21 mouse cellular contexts compared by ENCODE assay signal in the genomic region with DNA sequence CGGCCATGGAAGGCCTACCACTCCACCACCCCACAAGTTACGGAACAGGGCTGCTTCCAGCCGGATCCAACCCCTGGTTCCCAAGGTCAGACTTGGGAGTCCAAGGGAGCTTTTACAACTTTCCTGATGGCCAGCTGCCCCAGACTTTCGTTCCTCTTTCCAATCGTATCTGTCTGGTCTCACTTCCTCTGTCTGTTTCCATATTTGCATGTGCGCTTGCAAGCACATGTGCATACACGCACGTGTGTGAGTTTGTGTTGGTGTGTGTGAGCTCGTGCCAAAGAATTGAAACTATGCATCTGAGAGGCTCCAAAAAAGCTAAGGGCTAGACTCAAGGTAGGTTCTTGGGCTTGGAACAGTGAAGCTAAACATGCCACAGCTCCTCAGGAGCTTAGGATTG. TPM values are rescaled to one million over a fixed set of nuclear protein-coding genes. Genes with fewer than 3 reads are reported as not detected.
DNase-seq lines count a peak whose midpoint lies in the region; ATAC-seq and TF ChIP-seq lines count a peak whose summit lies in the region.
"Had no signal": no experiment of that assay in that cellular context is flagged by ENCODE, and none has a peak within 500 bp of the region (broad histone marks: within the 10 kb centered on the region; RNA-seq: fewer than 3 reads in every experiment).

No protein-coding gene starts in this region.

- dilution Hi-C loops in CH12.LX (cut with MboI; ENCODE audit: extremely low pct_ligation_motif_present, extremely low pct_unique_long_range_greater_than_20kb, low sequenced_read_pairs) = no loop called here

- in situ Hi-C loops in CH12.LX (cut with MboI; ENCODE audit: low pct_ligation_motif_present, low pct_unique_long_range_greater_than_20kb, low sequenced_read_pairs) = no loop called here

- no peak overlapping the region for H3K4me3 ChIP-seq in liver, adult 2 months (ENCODE audit: insufficient read depth, low read depth, low read length)
- H3K4me3 ChIP-seq in CH12.LX (replicated peaks in 1 of 3; ENCODE audit: low read depth in 2 of 3, low read length in 2 of 3, poor library complexity in 1 of 3) = no peak overlapping the region
- H3K4me3 ChIP-seq in cortical plate, adult 2 months (ENCODE audit: insufficient read depth, low read length) = no peak overlapping the region
- H3K4me3 ChIP-seq in stomach, postnatal 0 days (ENCODE audit: low read depth, low read length) = no peak overlapping the region
- H3K4me3 ChIP-seq in hindbrain, embryonic 12.5 days = no peak overlapping the region
- H3K4me3 ChIP-seq: embryonic facial prominence, embryonic 10.5 days; erythroblast, embryonic 14.5 days; heart, embryonic 10.5 days; myocyte had no signal

- H3K79me2 ChIP-seq in liver, adult 2 months (ENCODE audit: control insufficient read depth, insufficient read depth, low read length) = no peaks in the 10 kb centered on the region
- no peaks in the 10 kb centered on the region for H3K79me2 ChIP-seq in CH12.LX (replicated peaks; ENCODE audit: control insufficient read depth, extremely low read depth, insufficient read depth, poor library complexity, severe bottlenecking)

- WGBS in liver, adult 2 months = 77% methylated on average over 9 of the region's 9 CpGs
- 85% methylated on average over 8 of the region's 9 CpGs for WGBS in stomach, postnatal 0 days
- 92% methylated on average over 9 of the region's 9 CpGs for whole genome bisulfite sequencing in hindbrain, embryonic 12.5 days

- peak; percentile 23 for DNase-seq in liver, adult 2 months (ENCODE audit: extremely low read depth, low read depth, low spot score)
- DNase-seq in liver (no peak), CH12.LX (ENCODE audit: extremely low read depth) (peak; percentile 63)
- DNase-seq in monocyte, adult 2 months (ENCODE audit: low read depth in 1 of 2, low spot score in 2 of 2) = peak; percentile 28 to 50
- no peak for DNase-seq in stomach, postnatal 0 days (ENCODE audit: low spot score)
- DNase-seq: adrenal gland, postnatal 25 days; cerebellum, adult 9-11 months; gastrocnemius, postnatal 14 days; kidney, adult 11 months; kidney, postnatal 14 days; lung, embryonic 14.5 days; right cerebral cortex, adult 18-20 months had no signal

- no peak for TF ChIP-seq RAD21 in CH12.LX (IDR thresholded peaks at IDR 0.05; ENCODE audit: low read depth, low read length)

- no peaks in the 10 kb centered on the region for H3K9me3 ChIP-seq in CH12.LX (replicated peaks; ENCODE audit: low read length)
- no peaks in the 10 kb centered on the region for H3K9me3 ChIP-seq in stomach, postnatal 0 days (ENCODE audit: control insufficient read depth, low read length)
- H3K9me3 ChIP-seq in hindbrain, embryonic 12.5 days (replicated peaks) = no peaks in the 10 kb centered on the region
- H3K9me3 ChIP-seq: embryonic facial prominence, embryonic 10.5 days; heart, embryonic 10.5 days had no signal

- H3K4me1 ChIP-seq in liver, adult 2 months (ENCODE audit: control insufficient read depth, insufficient read depth, low read length) = peaks cover 3% of the 10 kb centered on the region; the same call in 1 of the 2 replicates
- H3K4me1 ChIP-seq in CH12.LX (ENCODE audit: control insufficient read depth in 1 of 2, insufficient read depth in 2 of 2) = peaks cover 7 to 23% of the 10 kb centered on the region in 2 experiments
- H3K4me1 ChIP-seq in cortical plate, adult 2 months (ENCODE audit: control insufficient read depth, insufficient read depth, low read length) = no peaks in the 10 kb centered on the region; the same call in 1 of the 2 replicates
- no peaks in the 10 kb centered on the region for H3K4me1 ChIP-seq in stomach, postnatal 0 days (replicated peaks; ENCODE audit: control insufficient read depth, insufficient read depth)
- no peaks in the 10 kb centered on the region for H3K4me1 ChIP-seq in hindbrain, embryonic 12.5 days
- H3K4me1 ChIP-seq: embryonic facial prominence, embryonic 10.5 days had no signal

- ATAC-seq in stomach, postnatal 0 days (ENCODE audit: low FRiP score, low TSS enrichment) = no peak
- ATAC-seq in hindbrain, embryonic 12.5 days (ENCODE audit: low FRiP score) = no peak
- ATAC-seq: hindbrain, embryonic 16.5 days had no signal

- peak; percentile 87 for TF ChIP-seq EP300 in CH12.LX (IDR thresholded peaks at IDR 0.05; ENCODE audit: low read length)
- no peak for TF ChIP-seq EP300 in stomach, postnatal 0 days (optimal IDR thresholded peaks at IDR 0.05)

- no peak for TF ChIP-seq CTCF in liver, adult 2 months (IDR thresholded peaks at IDR 0.05; ENCODE audit: low read depth, low read length)
- TF ChIP-seq CTCF in CH12.LX (conservative IDR thresholded peaks at IDR 0.05 in 1 of 2, IDR thresholded peaks at IDR 0.05 in 1 of 2; ENCODE audit: low read depth in 2 of 2, low read length in 2 of 2) = no peak
- TF ChIP-seq CTCF in cortical plate, adult 2 months (IDR thresholded peaks at IDR 0.05; ENCODE audit: extremely low read depth, insufficient read depth, low read length) = no peak
- TF ChIP-seq CTCF in stomach, postnatal 0 days (IDR thresholded peaks at IDR 0.05; ENCODE audit: low read depth) = no peak

- no peak overlapping the region for H3K27ac ChIP-seq in liver, adult 2 months (replicated peaks; ENCODE audit: insufficient read depth, low read depth, low read length)
- no peak overlapping the region for H3K27ac ChIP-seq in CH12.LX (ENCODE audit: insufficient read depth, low read depth)
- 0 out of 2 replicates have a peak overlapping the region, but pooled peaks have one; percentile 53 for H3K27ac ChIP-seq in cortical plate, adult 2 months (ENCODE audit: insufficient read depth, low read length)
- H3K27ac ChIP-seq in stomach, postnatal 0 days (replicated peaks) = no peak overlapping the region
- no peak overlapping the region for H3K27ac ChIP-seq in hindbrain, embryonic 12.5 days
- H3K27ac ChIP-seq: embryonic facial prominence, embryonic 10.5 days; heart, embryonic 10.5 days had no signal

- no peaks in the 10 kb centered on the region for H3K36me3 ChIP-seq in liver, adult 2 months (ENCODE audit: control insufficient read depth, insufficient read depth, low read length)
- no peaks in the 10 kb centered on the region for H3K36me3 ChIP-seq in CH12.LX (replicated peaks in 1 of 2; ENCODE audit: control insufficient read depth in 1 of 2, insufficient read depth in 1 of 2, low read length in 1 of 2)
- H3K36me3 ChIP-seq in stomach, postnatal 0 days (ENCODE audit: control insufficient read depth, insufficient read depth, low read length) = no peaks in the 10 kb centered on the region
- no peaks in the 10 kb centered on the region for H3K36me3 ChIP-seq in hindbrain, embryonic 12.5 days
- H3K36me3 ChIP-seq: embryonic facial prominence, embryonic 10.5 days; heart, embryonic 10.5 days had no signal

- no peak overlapping the region for H3K9ac ChIP-seq in liver, adult 2 months (ENCODE audit: low read depth, low read length)
- no peak overlapping the region for H3K9ac ChIP-seq in CH12.LX (ENCODE audit: insufficient read depth, low read depth)
- no peak overlapping the region for H3K9ac ChIP-seq in stomach, postnatal 0 days (ENCODE audit: low read length)
- no peak overlapping the region for H3K9ac ChIP-seq in hindbrain, embryonic 12.5 days
- H3K9ac ChIP-seq: lung, embryonic 14.5 days had no signal

- H3K27me3 ChIP-seq in liver, adult 2 months (ENCODE audit: control insufficient read depth, insufficient read depth, low read length) = no peaks in the 10 kb centered on the region
- H3K27me3 ChIP-seq in CH12.LX (replicated peaks) = peaks cover 32% of the 10 kb centered on the region
- no peaks in the 10 kb centered on the region for H3K27me3 ChIP-seq in stomach, postnatal 0 days (ENCODE audit: control insufficient read depth, insufficient read depth, low read length)
- no peaks in the 10 kb centered on the region for H3K27me3 ChIP-seq in hindbrain, embryonic 12.5 days

- no peak for TF ChIP-seq POLR2A in liver, adult 2 months (IDR thresholded peaks at IDR 0.05; ENCODE audit: extremely low read depth, insufficient read depth, low read length)
- no peak for TF ChIP-seq POLR2A in CH12.LX (IDR thresholded peaks at IDR 0.05; ENCODE audit: low read depth, low read length)
- no peak for TF ChIP-seq POLR2A in cortical plate, adult 2 months (IDR thresholded peaks at IDR 0.05; ENCODE audit: extremely low read depth, insufficient read depth, low read length)

- H3K4me2 ChIP-seq in CH12.LX (ENCODE audit: insufficient read depth, low read depth, poor library complexity, severe bottlenecking) = 0 out of 2 replicates have a peak overlapping the region, but pooled peaks have one; percentile 3
- no peak overlapping the region for H3K4me2 ChIP-seq in stomach, postnatal 0 days (replicated peaks; ENCODE audit: low read depth)
- H3K4me2 ChIP-seq in hindbrain, embryonic 12.5 days (replicated peaks) = no peak overlapping the region
- H3K4me2 ChIP-seq: lung, embryonic 14.5 days had no signal

RNA-seq across cellular contexts. Expression of a gene that starts 7.5 kb away (rescaled TPM):
- total RNA-seq in liver, adult 2 months (2014; rRNA removed) = 3.7 and 4.5 TPM in 2 replicates
- 9.7 and 13.0 TPM in 2 replicates for polyA plus RNA-seq in liver, adult 2 months (2012; rRNA removed)
- 4.6 and 4.7 TPM in 2 replicates for total RNA-seq in CH12.LX (2012; rRNA removed)
- 2.3 and 3.2 TPM in 2 replicates for total RNA-seq in CH12.LX (2014; rRNA removed)
- 3.8 and 4.0 TPM in 2 replicates for polyA plus RNA-seq in CH12.LX (2012; ENCODE audit: insufficient read length, low read depth)
- polyA plus RNA-seq in cortical plate, adult 2 months (2012; rRNA removed) = 8.1 and 8.8 TPM in 2 replicates
- polyA plus RNA-seq in stomach, postnatal 0 days (2015; fragmentation: Nextera tagmentation; extraction: Ambion mirVana) = 3.7 and 4.1 TPM in 2 replicates
- polyA plus RNA-seq in hindbrain, embryonic 12.5 days (2016; fragmentation: Nextera tagmentation; extraction: Ambion mirVana) = 7.3 and 9.7 TPM in 2 replicates

RNA-seq across cellular contexts. Expression of a gene that starts 8.4 kb away (rescaled TPM):
- 0.09 TPM in 1 of 2 replicates, not detected in the other for total RNA-seq in liver, adult 2 months (2014; rRNA removed)
- 0.02 TPM in 1 of 2 replicates, not detected in the other for polyA plus RNA-seq in liver, adult 2 months (2012; rRNA removed)
- not detected in 2 replicates for total RNA-seq in CH12.LX (2012; rRNA removed)
- total RNA-seq in CH12.LX (2014; rRNA removed) = not detected in 2 replicates
- 0.23 TPM in 1 of 2 replicates, not detected in the other for polyA plus RNA-seq in CH12.LX (2012; ENCODE audit: insufficient read length, low read depth)
- polyA plus RNA-seq in cortical plate, adult 2 months (2012; rRNA removed) = 0.55 and 0.56 TPM in 2 replicates
- 0.40 and 0.42 TPM in 2 replicates for polyA plus RNA-seq in stomach, postnatal 0 days (2015; fragmentation: Nextera tagmentation; extraction: Ambion mirVana)
- 7.4 and 7.9 TPM in 2 replicates for polyA plus RNA-seq in hindbrain, embryonic 12.5 days (2016; fragmentation: Nextera tagmentation; extraction: Ambion mirVana)

RNA-seq across cellular contexts. Expression of a gene that starts 13.7 kb away (rescaled TPM):
- total RNA-seq in liver, adult 2 months (2014; rRNA removed) = 9.1 and 10.0 TPM in 2 replicates
- 11.9 and 14.8 TPM in 2 replicates for polyA plus RNA-seq in liver, adult 2 months (2012; rRNA removed)
- total RNA-seq in CH12.LX (2012; rRNA removed) = 15.8 and 16.2 TPM in 2 replicates
- 15.5 and 15.7 TPM in 2 replicates for total RNA-seq in CH12.LX (2014; rRNA removed)
- 21.8 and 23.5 TPM in 2 replicates for polyA plus RNA-seq in CH12.LX (2012; ENCODE audit: insufficient read length, low read depth)
- 29.2 and 29.9 TPM in 2 replicates for polyA plus RNA-seq in cortical plate, adult 2 months (2012; rRNA removed)
- 99.7 and 100 TPM in 2 replicates for polyA plus RNA-seq in stomach, postnatal 0 days (2015; fragmentation: Nextera tagmentation; extraction: Ambion mirVana)
- polyA plus RNA-seq in hindbrain, embryonic 12.5 days (2016; fragmentation: Nextera tagmentation; extraction: Ambion mirVana) = 193 and 195 TPM in 2 replicates

RNA-seq across cellular contexts. Expression of a gene that starts 36.6 kb away (rescaled TPM):
- total RNA-seq in liver, adult 2 months (2014; rRNA removed) = 0.09 TPM in 1 of 2 replicates, not detected in the other
- polyA plus RNA-seq in liver, adult 2 months (2012; rRNA removed) = 0.06 TPM in 1 of 2 replicates, not detected in the other
- total RNA-seq in CH12.LX (2012; rRNA removed) (not detected in 2 replicates), CH12.LX (2014; rRNA removed) (0.16 TPM in 1 of 2 replicates, not detected in the other)
- polyA plus RNA-seq in CH12.LX (2012; ENCODE audit: insufficient read length, low read depth) = 0.18 TPM in 1 of 2 replicates, not detected in the other
- 1.2 TPM in 2 replicates for polyA plus RNA-seq in cortical plate, adult 2 months (2012; rRNA removed)
- polyA plus RNA-seq in stomach, postnatal 0 days (2015; fragmentation: Nextera tagmentation; extraction: Ambion mirVana) = 0.07 and 0.10 TPM in 2 replicates
- 0.28 TPM in 1 of 2 replicates, not detected in the other for polyA plus RNA-seq in hindbrain, embryonic 12.5 days (2016; fragmentation: Nextera tagmentation; extraction: Ambion mirVana)
- total RNA-seq: adrenal gland, postnatal 25 days; gastrocnemius, postnatal 14 days; heart, postnatal 25 days had no signal
- polyA plus RNA-seq: erythroblast, embryonic 14.5 days; heart, embryonic 10.5 days; lung, embryonic 14.5 days; stomach, embryonic 14.5 days had no signal

RNA-seq across cellular contexts. Expression of a gene that starts 51.1 kb away (rescaled TPM):
- 23.6 and 25.2 TPM in 2 replicates for total RNA-seq in liver, adult 2 months (2014; rRNA removed)
- polyA plus RNA-seq in liver, adult 2 months (2012; rRNA removed) = 16.6 and 23.3 TPM in 2 replicates
- total RNA-seq in CH12.LX (2012; rRNA removed) (7.5 and 8.7 TPM in 2 replicates), CH12.LX (2014; rRNA removed) (12.7 and 13.5 TPM in 2 replicates)
- 15.4 and 18.8 TPM in 2 replicates for polyA plus RNA-seq in CH12.LX (2012; ENCODE audit: insufficient read length, low read depth)
- polyA plus RNA-seq in cortical plate, adult 2 months (2012; rRNA removed) = 13.0 TPM in 2 replicates
- polyA plus RNA-seq in stomach, postnatal 0 days (2015; fragmentation: Nextera tagmentation; extraction: Ambion mirVana) = 15.6 and 16.9 TPM in 2 replicates
- 36.3 and 38.7 TPM in 2 replicates for polyA plus RNA-seq in hindbrain, embryonic 12.5 days (2016; fragmentation: Nextera tagmentation; extraction: Ambion mirVana)

Comparison
In these comparisons a context has a peak if more than half of its experiments do, and no peak if none do; other contexts are left out.
1. DNase-seq: peak in liver, adult 2 months (single experiment), CH12.LX (single experiment) and monocyte, adult 2 months (2 of 2); none in liver (single experiment) and stomach, postnatal 0 days (single experiment).